Mouse (Mus musculus): ENCODE results near the gene Cd300e. TPM values are rescaled to one million over a fixed set of nuclear protein-coding genes. Genes with fewer than 3 reads are reported as not detected.
"Not testable (repeated sequence)": the region's sequence is repeated elsewhere in the genome, so short reads cannot be mapped to it uniquely, and the experiment has no call there.

Gene Cd300e
- polyA plus RNA-seq, 1 experiment from 2014 or later, result not detected

- 89% methylated on average over 1 of the region's 1 CpGs for WGBS
- Histone ChIP-seq H3K27ac (replicated peaks; ENCODE audit: low read depth, low read length) (no peak overlapping the region), H3K4me1 (ENCODE audit: control insufficient read depth, insufficient read depth, low read length) (no peaks in the 10 kb centered on the region), H3K9ac (replicated peaks; ENCODE audit: low read length) (no peak overlapping the region), H3K27me3 (ENCODE audit: control insufficient read depth, insufficient read depth, low read length) (no peaks in the 10 kb centered on the region), H3K4me3 (replicated peaks; ENCODE audit: low read depth, low read length) (no peak overlapping the region), H3K4me2 (ENCODE audit: low read length) (no peak overlapping the region), H3K9me3 (ENCODE audit: control insufficient read depth, low read length) (no peaks in the 10 kb centered on the region), H3K36me3 (ENCODE audit: control insufficient read depth, insufficient read depth, low read length) (no peaks in the 10 kb centered on the region)
- DNase-seq (no peak), ATAC-seq (ENCODE audit: low FRiP score, low TSS enrichment) (no peak)
Observed at GRCm38 (mm10) chr11:115052991-115053390, 9.0 kb downstream of the Cd300e start.

- Histone ChIP-seq H3K27me3 (ENCODE audit: control insufficient read depth, insufficient read depth, low read length) (no peaks in the 10 kb centered on the region), H3K9me3 (ENCODE audit: control insufficient read depth, low read length) (no peaks in the 10 kb centered on the region), H3K9ac (replicated peaks; ENCODE audit: low read length) (no peak overlapping the region), H3K4me2 (ENCODE audit: low read length) (no peak overlapping the region), H3K4me3 (replicated peaks; ENCODE audit: low read depth, low read length) (no peak overlapping the region), H3K36me3 (ENCODE audit: control insufficient read depth, insufficient read depth, low read length) (no peaks in the 10 kb centered on the region), H3K27ac (replicated peaks; ENCODE audit: low read depth, low read length) (no peak overlapping the region), H3K4me1 (ENCODE audit: control insufficient read depth, insufficient read depth, low read length) (no peaks in the 10 kb centered on the region)
- ATAC-seq (ENCODE audit: low FRiP score, low TSS enrichment), result no peak
- peak; percentile 51 for DNase-seq
- 3% methylated on average over 9 of the region's 9 CpGs for WGBS
Observed at GRCm38 (mm10) chr11:115052206-115052605, 9.8 kb downstream of the Cd300e start.

GRCm38 (mm10) chr11:115049282-115049895 is 12.6 kb downstream of the Cd300e start:
- H3K9ac ChIP-seq (replicated peaks; ENCODE audit: low read length), result no peak overlapping the region
- ATAC-seq (ENCODE audit: low FRiP score, low TSS enrichment) (no peak), DNase-seq (peak; percentile 37)
- WGBS, result 54% methylated on average over 3 of the region's 3 CpGs
- H3K4me2 ChIP-seq (ENCODE audit: low read length), result no peak overlapping the region
- no peak overlapping the region for H3K4me3 ChIP-seq (replicated peaks; ENCODE audit: low read depth, low read length)
- no peaks in the 10 kb centered on the region for H3K9me3 ChIP-seq (ENCODE audit: control insufficient read depth, low read length)
- no peak overlapping the region for H3K27ac ChIP-seq (replicated peaks; ENCODE audit: low read depth, low read length)
- no peaks in the 10 kb centered on the region for H3K27me3 ChIP-seq (ENCODE audit: control insufficient read depth, insufficient read depth, low read length)
- no peaks in the 10 kb centered on the region for H3K4me1 ChIP-seq (ENCODE audit: control insufficient read depth, insufficient read depth, low read length)
- H3K36me3 ChIP-seq (ENCODE audit: control insufficient read depth, insufficient read depth, low read length), result no peaks in the 10 kb centered on the region

- Histone ChIP-seq H3K4me1 (ENCODE audit: control insufficient read depth, insufficient read depth, low read length) (no peaks in the 10 kb centered on the region), H3K27ac (replicated peaks; ENCODE audit: low read depth, low read length) (no peak within 1 kb of the TSS), H3K4me2 (ENCODE audit: low read length) (no peak within 1 kb of the TSS), H3K36me3 (ENCODE audit: control insufficient read depth, insufficient read depth, low read length) (no peaks in the 10 kb centered on the region), H3K4me3 (replicated peaks; ENCODE audit: low read depth, low read length) (no peak within 1 kb of the TSS), H3K27me3 (ENCODE audit: control insufficient read depth, insufficient read depth, low read length) (no peaks in the 10 kb centered on the region), H3K9ac (replicated peaks; ENCODE audit: low read length) (no peak within 1 kb of the TSS), H3K9me3 (ENCODE audit: control insufficient read depth, low read length) (no peaks in the 10 kb centered on the region)
- DNase-seq, result no peak
- ATAC-seq (ENCODE audit: low FRiP score, low TSS enrichment), result no peak
- 88% methylated on average over 2 of the region's 2 CpGs for WGBS
Observed at GRCm38 (mm10) chr11:115048259-115048658, 13.7 kb downstream of the Cd300e start, which contains the start of gene Cd300ld3. Gene Cd300ld3 (minus strand): TSS chr11:115048409.

GRCm38 (mm10) chr11:115037669-115038068 is 24.3 kb downstream of the Cd300e start, which contains the start of gene Cd300ld5:
Gene Cd300ld5 (minus strand): TSS chr11:115037769.
- H3K9me3 ChIP-seq (ENCODE audit: control insufficient read depth, low read length); DNase-seq; H3K4me3 ChIP-seq (replicated peaks; ENCODE audit: low read depth, low read length); H3K4me1 ChIP-seq (ENCODE audit: control insufficient read depth, insufficient read depth, low read length); ATAC-seq (ENCODE audit: low FRiP score, low TSS enrichment); H3K27me3 ChIP-seq (ENCODE audit: control insufficient read depth, insufficient read depth, low read length); H3K36me3 ChIP-seq (ENCODE audit: control insufficient read depth, insufficient read depth, low read length); H3K4me2 ChIP-seq (ENCODE audit: low read length); H3K9ac ChIP-seq (replicated peaks; ENCODE audit: low read length); H3K27ac ChIP-seq (replicated peaks; ENCODE audit: low read depth, low read length): not testable (repeated sequence)
- WGBS, result no CpG with 5 or more reads among the region's 6 CpGs

GRCm38 (mm10) chr11:115026912-115027311 is 35.1 kb downstream of the Cd300e start, which contains the start of gene Cd300ld4:
Gene Cd300ld4 (minus strand): TSS chr11:115027012.
- H3K27ac ChIP-seq (replicated peaks; ENCODE audit: low read depth, low read length); H3K4me3 ChIP-seq (replicated peaks; ENCODE audit: low read depth, low read length); H3K27me3 ChIP-seq (ENCODE audit: control insufficient read depth, insufficient read depth, low read length); H3K4me1 ChIP-seq (ENCODE audit: control insufficient read depth, insufficient read depth, low read length); DNase-seq; H3K4me2 ChIP-seq (ENCODE audit: low read length); ATAC-seq (ENCODE audit: low FRiP score, low TSS enrichment); H3K36me3 ChIP-seq (ENCODE audit: control insufficient read depth, insufficient read depth, low read length); H3K9ac ChIP-seq (replicated peaks; ENCODE audit: low read length); H3K9me3 ChIP-seq (ENCODE audit: control insufficient read depth, low read length): not testable (repeated sequence)
- no CpG with 5 or more reads among the region's 6 CpGs for WGBS

GRCm38 (mm10) chr11:115016093-115016492 is 45.9 kb downstream of the Cd300e start, which contains the start of gene Cd300ld2:
Gene Cd300ld2 (minus strand): TSS chr11:115016193.
- H3K27ac ChIP-seq (replicated peaks; ENCODE audit: low read depth, low read length); H3K4me2 ChIP-seq (ENCODE audit: low read length); H3K9me3 ChIP-seq (ENCODE audit: control insufficient read depth, low read length); H3K4me1 ChIP-seq (ENCODE audit: control insufficient read depth, insufficient read depth, low read length); H3K36me3 ChIP-seq (ENCODE audit: control insufficient read depth, insufficient read depth, low read length); ATAC-seq (ENCODE audit: low FRiP score, low TSS enrichment); H3K9ac ChIP-seq (replicated peaks; ENCODE audit: low read length); H3K27me3 ChIP-seq (ENCODE audit: control insufficient read depth, insufficient read depth, low read length); H3K4me3 ChIP-seq (replicated peaks; ENCODE audit: low read depth, low read length); DNase-seq: not testable (repeated sequence)
- WGBS, result no CpG with 5 or more reads among the region's 7 CpGs

- no peaks in the 10 kb centered on the region for H3K27me3 ChIP-seq (ENCODE audit: control insufficient read depth, insufficient read depth, low read length)
- ATAC-seq (ENCODE audit: low FRiP score, low TSS enrichment) (no peak), DNase-seq (no peak)
- no peak overlapping the region for H3K4me2 ChIP-seq (ENCODE audit: low read length)
- no peaks in the 10 kb centered on the region for H3K9me3 ChIP-seq (ENCODE audit: control insufficient read depth, low read length)
- no peak overlapping the region for H3K4me3 ChIP-seq (replicated peaks; ENCODE audit: low read depth, low read length)
- no peaks in the 10 kb centered on the region for H3K4me1 ChIP-seq (ENCODE audit: control insufficient read depth, insufficient read depth, low read length)
- no peaks in the 10 kb centered on the region for H3K36me3 ChIP-seq (ENCODE audit: control insufficient read depth, insufficient read depth, low read length)
- no peak overlapping the region for H3K9ac ChIP-seq (replicated peaks; ENCODE audit: low read length)
- WGBS, result 87% methylated on average over 5 of the region's 5 CpGs
- H3K27ac ChIP-seq (replicated peaks; ENCODE audit: low read depth, low read length), result no peak overlapping the region
Observed at GRCm38 (mm10) chr11:115004070-115004469, 57.9 kb downstream of the Cd300e start.

Data from midbrain, embryonic 14.5 days (tissue).